Mouse (Mus musculus) c-Kit-positive CD71-positive TER-119-positive erythroid progenitor cells, embryonic 14.5 days (primary cell): ENCODE data around the gene 1700057G04Rik.

Experiments used
- DNase-seq: peaks from one replicate; pipeline ENCODE4 v3.0.0-alpha.2; 2013; ENCODE audit warnings: low spot score

The 1700057G04Rik gene

DNA sequence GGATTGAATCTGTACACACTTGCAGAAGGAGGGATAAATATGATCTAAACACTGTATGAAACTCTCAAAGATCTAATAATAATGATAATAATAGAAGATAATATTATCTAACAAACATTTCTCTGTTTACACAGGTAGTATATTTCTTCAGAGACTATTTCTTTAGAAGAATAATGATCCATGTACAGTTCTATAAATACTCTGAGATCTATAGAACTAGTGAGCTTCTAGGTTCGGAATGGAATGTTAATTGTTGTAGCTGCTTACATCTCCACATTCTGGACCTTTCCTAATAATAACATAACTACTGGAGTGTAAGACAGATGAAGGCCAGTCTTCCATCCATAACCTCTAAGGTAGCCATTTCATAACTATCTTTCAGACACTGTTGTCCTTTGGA is at the start of gene 1700057G04Rik:
1700057G04Rik (plus strand) TSS at position 301 of the 400 bp plus-strand sequence.
- no peak for DNase-seq

DNA sequence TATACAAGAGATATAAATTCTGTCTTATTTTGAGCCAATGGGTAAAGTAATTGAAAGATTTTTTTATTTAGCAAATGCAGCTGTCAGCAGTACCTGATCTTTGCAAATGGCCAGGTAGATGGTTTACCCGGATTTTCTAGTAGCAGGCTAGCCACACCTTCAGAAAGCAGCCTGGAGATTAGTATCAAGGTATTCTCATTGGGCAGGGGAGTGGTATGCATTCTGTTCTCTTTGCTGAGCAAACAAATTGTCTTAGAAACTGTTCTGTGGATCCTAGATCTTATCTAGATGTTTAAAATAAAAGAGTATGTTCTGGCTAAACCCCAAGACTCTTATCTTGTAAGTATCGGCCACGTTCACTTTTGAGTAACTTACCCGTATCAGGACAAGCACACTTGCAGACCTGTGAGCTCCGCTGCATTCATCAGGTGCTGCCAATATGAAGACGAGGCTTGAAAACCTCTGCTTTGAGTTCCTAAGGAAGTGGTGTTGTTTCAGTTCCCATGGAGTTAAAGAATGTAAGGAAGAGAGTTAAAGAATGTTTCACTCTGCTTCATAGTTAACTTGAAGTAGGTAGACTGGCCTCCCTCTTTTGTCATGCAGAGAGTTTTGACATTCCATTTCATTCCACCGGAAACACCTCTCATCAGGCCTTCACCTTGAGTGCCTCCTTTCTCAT is 48.6 kb upstream of the 1700057G04Rik start:
- DNase-seq: no peak

DNA sequence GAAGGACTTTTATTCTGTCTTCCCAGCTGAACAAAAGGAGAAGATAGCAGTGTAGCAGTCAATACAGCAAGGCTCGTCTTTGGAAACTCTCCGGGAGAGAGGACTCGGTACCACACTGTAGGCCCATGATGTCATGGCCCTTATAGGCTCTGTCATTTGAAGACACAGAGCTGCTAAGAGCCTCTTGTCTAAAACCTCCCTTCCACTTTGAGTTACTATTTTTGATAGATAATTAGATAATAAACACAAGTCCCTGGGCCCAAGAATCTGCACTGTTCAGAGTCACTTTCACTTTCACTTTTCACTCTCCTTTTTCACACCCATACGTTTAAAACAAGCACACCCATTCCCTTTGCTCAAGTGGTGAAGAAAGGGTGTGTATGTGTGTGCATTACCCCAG is 43.5 kb upstream of the 1700057G04Rik start:
- no peak for DNase-seq

DNA sequence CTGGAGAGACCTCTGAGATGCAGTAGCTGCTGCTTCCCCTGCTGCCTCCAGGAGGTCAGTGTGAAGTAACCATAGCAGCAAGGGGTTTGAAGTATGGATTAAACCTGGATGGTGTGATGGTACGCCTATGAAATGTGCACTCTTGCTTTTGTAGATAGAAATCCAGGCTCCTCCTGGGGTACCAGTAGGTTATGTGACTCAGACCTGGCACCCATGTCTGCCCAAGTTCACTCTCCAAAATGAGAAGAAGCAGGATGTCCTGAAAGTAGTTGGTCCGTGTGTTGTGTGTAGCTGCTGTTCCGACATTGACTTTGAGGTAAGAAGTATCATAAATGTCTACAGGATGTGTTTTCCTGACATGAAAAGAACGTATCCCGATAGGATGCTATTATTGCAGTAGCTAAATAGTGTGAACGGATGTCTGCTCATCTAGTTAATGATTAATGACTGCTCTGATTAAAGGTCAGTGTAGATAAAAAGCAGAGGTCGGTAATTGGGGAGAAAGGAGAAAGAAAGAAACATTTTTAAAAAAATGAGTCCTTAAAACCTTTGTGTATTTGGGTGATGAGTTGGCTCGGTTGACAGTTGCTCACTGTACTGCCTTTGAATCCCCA is 42.5 kb upstream of the 1700057G04Rik start:
- DNase-seq: no peak

DNA sequence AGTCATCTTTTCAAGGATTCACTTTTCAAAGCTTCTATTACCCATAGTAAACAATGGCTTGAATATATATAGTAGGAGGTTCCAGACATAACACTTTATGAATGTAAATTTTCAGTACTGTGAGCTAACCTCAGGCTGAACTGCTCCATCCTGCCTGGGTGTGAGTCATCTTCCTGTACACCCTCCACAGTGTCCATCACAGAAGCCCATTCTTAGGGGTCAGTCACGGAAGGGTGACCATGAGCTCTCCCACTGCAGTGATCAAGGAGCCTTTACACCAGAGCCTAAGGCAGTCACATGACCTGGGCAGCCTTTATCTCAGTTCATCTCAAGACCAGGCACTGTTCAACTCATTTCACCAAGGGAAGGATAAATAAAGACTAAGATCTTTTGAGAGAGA is 41.4 kb upstream of the 1700057G04Rik start:
- no peak for DNase-seq

DNA sequence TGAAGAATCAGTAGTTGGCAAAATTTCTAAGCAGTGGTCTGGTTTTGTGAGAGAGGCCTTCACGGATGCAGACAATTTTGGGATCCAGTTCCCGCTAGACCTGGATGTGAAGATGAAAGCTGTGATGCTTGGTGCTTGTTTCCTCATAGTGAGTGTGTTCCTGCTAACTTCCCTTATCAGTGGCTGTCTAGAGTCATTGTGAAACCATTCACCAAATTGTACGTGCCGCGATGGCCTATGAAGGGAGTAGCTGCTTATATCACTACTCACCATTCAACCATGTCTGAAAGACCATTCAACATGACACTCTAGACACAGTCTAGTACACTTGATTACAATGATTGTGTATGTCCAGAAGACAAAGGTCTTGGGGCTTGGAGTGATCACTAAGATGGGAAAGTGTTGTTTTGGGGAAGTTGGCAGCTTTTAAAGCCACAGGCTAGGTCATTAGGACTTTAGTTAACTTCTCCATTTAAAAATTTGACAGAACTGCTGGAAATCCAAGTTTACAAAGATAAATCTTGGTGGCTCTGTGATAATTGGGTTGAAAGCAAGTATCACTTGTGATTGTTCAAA is 39.3 kb upstream of the 1700057G04Rik start:
- no peak for DNase-seq

DNA sequence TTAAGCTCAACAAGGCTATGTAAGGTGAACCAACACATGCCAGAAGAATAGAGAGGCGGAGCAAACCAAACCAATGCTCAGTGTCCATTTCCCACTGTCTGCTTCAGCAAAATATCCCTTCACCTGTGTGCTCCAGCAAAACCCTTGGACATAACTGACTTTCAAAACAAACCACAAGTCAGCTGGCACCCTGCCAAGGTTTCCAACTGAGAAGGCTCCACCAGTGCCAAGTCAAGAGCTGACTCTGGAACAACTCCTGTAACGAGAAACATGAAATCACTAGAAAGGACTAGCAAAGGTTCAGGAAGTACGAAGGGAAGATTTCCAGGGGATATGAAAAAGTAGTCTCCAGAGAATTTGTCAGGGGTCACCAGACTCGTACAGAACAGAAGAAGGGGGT is 38.2 kb upstream of the 1700057G04Rik start:
- no peak for DNase-seq

DNA sequence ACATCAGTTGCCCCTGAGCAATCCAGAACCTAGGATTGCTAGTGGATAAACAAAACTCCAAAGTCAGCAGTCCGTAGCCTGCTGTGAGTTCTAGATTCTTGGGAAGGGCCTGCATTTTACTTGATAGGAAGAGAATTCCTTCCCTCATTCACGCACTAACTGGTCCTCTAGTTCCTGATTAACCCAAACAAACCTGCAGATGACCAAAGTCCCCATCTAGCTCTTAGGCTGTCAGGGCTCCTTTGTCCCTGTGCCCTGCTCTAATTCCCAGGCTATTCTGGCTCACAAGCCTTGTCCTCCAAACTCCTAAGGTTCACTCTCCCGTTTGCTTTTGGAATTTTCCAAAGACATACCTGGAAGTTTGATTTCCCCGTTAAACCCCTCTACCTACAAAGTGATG is 36.5 kb upstream of the 1700057G04Rik start:
- no peak for DNase-seq

DNA sequence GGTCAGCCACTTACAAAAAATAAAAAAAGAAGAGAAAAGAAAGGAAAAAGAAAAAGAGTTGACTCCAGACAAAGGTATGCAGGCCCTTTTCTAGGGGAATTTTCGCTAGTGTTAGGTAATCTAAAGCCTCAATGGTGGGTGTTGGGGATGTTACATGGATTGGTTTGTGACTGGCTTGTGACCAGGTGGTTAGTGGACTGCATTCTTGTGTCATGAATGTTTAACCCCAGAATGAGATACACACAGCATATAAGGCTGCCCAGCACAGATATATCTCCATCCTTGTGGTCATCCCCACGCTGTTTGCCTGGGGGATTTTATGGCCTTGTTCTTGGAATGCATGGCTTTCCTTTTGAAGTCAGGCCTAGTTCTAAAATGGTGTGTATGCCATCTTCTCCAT is 35.9 kb upstream of the 1700057G04Rik start:
- no peak for DNase-seq

DNA sequence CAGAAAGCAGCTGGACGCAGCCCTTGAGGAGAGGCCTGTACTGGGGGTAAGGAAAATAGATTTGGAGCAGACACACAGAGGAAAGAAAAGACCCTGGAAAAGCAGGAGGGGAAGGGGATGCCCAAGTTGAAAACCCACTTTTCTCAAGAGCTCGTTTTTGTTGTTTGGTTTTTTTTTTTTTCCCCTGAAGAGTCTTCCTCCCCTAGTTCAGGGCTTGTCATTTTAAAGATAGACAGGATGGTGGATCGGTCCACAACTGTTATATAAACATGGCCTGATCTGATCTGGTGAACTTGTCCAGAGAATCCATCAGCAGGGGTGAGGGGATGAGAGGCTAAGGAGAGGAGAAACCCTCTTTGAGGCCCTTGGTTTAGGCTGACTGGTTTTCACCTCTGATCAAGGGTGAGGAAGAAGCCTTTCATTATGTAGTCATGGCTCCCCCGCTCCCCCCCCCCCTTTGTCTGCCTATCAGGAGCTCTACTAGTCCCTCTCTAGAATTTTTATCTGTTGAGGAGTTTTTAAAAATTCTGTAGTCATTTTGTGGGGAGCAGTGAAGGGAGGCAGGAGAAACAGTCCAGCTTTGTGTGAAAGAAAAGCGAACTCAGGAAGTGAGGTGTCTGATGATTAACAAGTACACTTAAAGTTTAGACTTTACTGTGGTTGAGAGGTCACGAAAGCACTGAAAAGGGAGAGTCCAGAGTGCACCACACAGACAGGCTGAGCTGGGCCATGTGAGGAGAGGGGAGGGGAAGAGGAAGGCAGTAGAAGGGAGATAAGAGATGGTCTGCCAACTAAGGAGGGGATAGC is 35.0 kb upstream of the 1700057G04Rik start:
- DNase-seq: no peak

DNA sequence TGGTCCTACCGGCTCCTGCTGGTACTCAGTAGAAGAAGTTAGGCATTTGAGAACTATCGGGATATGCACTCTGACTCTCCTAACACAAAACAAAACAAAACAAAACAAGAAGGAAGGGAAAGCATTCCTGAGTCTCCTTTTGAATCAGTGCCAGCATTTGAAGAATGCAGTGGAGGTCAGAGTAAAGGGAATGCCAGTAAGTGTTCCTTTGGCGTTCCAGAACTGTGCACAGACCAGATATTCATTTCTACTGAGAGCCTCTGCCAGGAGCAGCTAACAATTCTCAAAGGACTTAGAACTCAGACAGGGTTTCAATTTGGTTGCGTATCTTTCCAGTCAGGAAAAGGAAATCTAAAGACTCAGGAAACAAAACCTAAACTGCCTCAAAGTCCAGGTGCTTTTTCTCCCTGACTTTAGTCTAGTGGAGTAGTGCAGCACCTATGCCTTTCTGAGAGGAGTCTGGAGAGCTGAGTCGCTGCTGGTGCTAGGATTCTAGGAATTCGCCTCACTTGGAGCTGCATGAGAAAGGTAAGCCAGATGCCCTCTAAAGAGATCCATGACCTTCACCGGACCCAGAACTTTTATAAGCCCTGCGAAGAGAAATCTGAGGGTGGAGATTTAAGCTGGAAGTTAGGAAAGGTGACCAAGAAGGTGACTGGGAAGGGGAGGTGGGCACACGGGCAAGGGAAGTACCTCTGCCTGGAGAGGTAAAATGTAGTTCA is 33.5 kb upstream of the 1700057G04Rik start, which contains the start of gene Plscr2:
Plscr2 (plus strand) TSS at position 117 of the 722 bp plus-strand sequence.
- no peak for DNase-seq

DNA sequence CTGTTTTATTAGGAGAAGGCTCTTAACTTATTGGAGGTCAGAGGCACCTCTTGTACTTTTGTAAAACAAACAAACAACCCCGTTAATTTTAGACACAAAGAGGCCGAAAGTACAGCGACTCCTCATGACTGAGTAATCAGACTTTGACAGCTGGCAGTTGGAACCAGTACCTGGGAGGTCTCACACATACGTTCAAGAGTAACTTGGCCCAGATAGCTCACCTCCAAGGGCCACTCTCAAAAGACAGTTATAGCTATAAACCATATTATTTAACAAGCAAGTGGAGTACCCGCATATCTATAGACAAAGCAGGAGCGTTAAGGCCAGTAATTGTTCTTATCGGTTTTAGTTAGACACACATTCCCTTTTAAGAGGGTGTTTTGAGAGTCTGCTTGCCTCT is 32.8 kb upstream of the 1700057G04Rik start:
- DNase-seq: no peak

DNA sequence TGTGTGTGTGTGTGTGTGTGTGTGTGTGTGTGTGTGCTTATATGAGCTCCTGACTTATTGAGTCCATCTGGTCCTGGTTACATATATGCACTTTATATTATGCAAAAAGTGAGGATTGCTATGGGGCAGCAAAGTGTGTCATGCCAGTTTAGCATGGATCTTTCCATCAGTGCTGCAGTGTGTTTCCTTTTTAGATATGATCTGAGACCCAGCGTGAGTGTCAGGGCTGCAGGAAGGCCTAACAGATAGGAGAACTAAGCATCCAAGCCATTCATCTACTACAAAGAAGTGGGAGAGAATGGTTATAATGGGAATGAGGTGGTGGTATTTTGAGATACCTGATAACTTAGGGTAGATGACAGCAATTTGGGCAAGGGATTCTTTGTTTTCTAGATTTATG is 29.1 kb upstream of the 1700057G04Rik start:
- no peak for DNase-seq

DNA sequence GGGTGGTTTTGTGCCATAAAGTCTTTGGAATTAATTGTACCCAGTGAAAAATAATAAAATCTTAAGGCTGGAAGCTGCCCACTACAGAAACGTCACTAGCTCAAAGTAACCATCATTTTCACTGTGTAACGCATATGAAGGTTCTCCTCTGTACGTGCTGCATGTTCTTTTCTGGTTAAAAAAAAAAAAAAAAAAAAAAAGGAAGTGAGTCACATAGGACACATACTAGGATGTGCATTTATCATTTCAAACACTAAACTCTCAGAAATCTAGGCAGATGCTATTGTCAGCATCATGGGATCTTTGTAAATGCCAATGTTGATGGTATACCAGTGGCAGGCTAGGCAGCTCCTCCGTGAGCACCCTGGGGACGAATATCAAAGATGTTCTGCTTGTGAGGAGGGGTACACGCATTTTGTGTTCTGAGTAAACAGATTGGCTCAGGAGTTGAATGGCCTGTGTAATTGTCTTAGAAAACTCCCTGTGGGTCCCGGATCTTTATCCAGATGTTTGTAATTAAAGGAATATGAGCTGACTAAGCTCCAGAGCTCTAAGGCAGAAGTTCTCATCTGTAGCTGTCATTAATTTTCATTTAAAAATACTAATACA is 26.5 kb upstream of the 1700057G04Rik start:
- no peak for DNase-seq

DNA sequence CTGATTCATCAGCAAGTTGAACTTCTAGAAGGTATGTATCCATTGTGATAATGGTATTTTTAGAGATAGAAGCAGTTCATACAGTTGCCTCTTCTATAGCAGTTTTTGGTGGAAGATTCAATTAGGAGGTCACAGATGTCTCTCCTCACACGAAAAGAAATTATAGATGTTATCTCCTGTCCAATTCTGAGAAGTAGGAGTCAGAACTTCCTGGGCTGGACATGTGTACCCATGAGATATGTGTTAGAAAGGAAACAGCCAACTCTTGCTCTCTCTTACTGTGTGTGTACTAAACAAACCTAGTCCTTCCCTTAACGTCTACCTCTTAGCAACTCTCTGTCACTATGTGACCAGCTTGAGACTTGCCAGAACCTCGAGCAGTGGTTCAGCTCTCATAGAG is 19.5 kb upstream of the 1700057G04Rik start:
- peak; percentile 19 for DNase-seq

DNA sequence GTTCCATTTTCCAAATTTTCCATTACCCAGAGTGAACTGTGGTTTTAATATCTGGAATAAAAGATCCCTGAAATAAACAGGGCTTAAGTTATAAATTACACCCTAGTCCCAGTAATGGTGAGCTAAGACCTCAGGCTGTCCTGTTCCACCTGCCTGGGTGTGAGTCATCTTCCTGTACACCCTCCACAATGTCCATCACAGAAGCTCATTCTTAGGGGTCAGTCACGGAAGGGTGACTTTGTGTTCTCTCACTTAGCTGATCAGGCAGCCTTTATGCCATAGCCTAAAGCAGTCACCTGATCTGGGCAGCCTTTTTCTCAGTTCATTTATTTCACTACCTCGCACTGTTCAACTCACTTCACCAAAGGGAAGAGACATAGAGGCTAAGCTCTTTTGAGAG is 17.0 kb upstream of the 1700057G04Rik start:
- no peak for DNase-seq

DNA sequence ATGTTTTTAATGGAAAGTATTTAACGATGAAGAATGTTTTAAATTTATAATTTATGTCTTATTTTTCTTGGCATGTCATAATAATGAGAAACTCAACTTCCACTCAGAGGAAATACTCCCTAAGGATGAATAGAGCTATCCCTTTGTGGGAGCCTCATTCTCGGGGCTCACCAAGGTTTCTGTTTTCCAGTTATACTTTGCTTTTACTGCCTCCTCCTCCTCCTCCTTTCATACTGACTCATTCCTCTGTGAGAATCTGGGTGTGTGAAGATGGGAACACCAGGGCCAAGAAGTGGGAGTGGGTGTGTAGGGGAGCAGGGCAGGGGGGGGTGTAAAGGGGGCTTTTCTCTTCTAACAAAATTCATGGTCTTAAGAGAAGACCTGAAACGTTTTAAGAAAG is 16.3 kb upstream of the 1700057G04Rik start:
- DNase-seq: no peak

DNA sequence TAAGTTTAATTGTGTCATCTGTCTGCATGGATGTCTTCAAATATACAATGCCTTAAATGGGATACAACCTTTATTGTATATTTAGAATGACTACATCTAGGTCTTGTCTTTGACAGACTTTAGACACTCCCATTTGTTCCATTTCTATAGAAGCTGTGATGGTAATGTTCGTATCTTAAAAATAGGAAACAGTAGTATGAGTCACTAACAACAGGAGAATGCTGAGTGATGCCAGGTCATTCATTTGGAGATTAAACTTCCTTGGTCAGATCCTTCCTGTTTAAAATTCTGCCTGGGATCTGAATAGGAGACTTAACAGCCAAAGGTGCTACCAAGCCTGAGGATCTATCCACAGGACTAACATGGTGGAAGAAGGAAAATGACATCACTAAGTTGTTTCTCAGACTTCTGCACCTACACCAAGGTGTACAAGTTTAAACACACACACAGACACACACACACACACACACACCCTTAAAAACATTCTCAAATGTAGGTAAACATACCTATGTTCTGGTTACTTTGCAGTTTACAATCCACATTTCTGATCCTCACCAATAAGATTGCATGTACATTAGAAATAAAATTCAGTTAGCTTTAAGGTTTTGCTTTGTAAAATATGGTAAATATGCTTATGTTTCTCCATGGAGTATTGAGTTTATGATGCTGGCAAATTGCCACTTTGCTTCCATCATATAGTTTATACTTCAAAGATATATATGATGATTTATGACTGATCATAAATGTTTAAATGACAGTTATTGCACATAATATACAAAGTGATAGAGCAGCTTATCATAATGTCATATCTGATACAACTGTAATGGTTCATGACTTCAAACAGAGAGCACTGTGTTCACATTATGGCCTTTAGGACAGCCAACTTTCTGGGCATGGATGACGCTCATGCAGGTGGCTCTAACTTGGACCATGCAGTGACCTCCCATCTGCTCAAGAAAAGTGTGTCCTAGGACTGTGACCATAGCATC is 15.3 kb upstream of the 1700057G04Rik start:
- no peak for DNase-seq

DNA sequence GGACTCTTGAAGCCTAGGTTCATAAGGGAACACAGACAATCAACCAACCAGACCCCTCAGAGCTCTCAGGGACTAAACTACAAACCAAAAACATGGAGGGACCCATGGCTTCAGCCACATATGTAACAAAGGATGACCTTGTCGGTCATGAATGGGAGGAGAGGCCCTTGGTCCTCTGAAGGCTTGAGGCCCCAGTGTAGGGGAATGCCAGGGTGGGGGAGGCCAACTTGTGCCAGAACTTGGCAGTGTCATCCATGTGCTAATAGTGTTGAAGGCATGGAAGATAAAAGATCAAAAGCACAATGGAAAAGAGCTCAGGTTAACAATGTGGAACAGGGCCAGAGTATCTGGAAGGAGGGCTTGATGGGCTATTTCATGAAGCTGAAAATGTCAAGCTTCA is 10.9 kb upstream of the 1700057G04Rik start:
- DNase-seq: no peak

DNA sequence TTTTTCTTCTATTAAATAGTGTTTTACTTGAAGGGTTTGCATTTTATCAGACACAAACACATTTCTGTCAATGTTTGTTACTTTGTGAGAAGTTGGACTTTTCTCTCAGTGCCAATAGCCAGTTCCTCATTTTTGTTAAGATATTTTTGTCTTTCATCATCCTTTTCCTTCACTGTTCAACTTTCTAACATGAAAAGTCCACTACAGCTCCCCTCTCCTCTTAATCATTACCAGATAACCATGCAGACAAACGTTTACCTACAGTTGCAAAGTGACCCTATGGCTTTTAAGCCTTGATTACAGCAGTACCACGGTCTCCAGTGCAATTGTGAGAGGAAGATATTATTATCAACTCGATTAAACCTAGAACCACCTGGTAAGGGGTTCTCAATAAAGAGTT is 8.0 kb upstream of the 1700057G04Rik start:
- DNase-seq: no peak
